Mouse (Mus musculus): Measurements from ENCODE around the gene Il10.

DNA sequence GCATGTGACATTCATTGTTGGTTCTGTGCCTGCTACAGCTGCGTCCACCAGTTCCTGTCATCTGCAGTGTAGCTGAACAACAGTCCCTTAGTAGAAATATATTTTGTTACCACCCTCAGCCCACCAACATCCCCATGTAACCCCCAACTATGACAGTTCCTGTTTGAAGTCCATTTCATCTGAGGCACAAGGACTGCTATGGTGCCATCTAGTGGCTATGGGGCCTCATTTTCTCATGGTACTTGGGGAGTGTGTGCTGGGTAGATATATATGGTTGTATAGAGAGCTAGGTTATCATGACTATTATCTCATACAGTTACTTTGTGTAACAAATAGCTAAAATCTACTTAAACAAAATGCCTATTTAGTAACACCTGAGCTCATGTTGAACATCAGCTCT, 40.2 kb upstream of the Il10 start:
- TF ChIP-seq CTCF (IDR thresholded peaks at IDR 0.05; ENCODE audit: control insufficient read depth, insufficient read depth, insufficient replicate concordance, low read depth, low read length): peak; percentile 6; the same call in 1 of the 2 replicates
- TF ChIP-seq POLR2A (IDR thresholded peaks at IDR 0.05; ENCODE audit: control insufficient read depth, low read depth, low read length): no peak
